Mouse (Mus musculus) limb, embryonic 10.5 days (tissue): ENCODE results near the gene Lhfpl2. TPM values are rescaled to one million over a fixed set of nuclear protein-coding genes. Genes with fewer than 3 reads are reported as not detected.

Experiments used
- DNase-seq: peaks from one replicate; pipeline ENCODE4 v3.0.0-alpha.2; 2017; ENCODE audit warnings: low spot score
- H3K27ac ChIP-seq: fragments of 300-500 bp; sonication (generic); 2 replicates; pipeline ENCODE4 v1.5.1; 2016; ENCODE audit warnings: mild to moderate bottlenecking
- H3K27me3 ChIP-seq: fragments of 300-500 bp; sonication (generic); 2 replicates; pipeline ENCODE4 v1.6.1; 2016; ENCODE audit warnings: low read depth, mild to moderate bottlenecking; ENCODE audit not compliant: poor library complexity, severe bottlenecking
- H3K36me3 ChIP-seq: fragments of 300-500 bp; sonication (generic); 2 replicates; pipeline ENCODE4 v1.6.1; 2016; ENCODE audit warnings: mild to moderate bottlenecking, moderate library complexity
- H3K4me1 ChIP-seq: fragments of 300-500 bp; sonication (generic); 2 replicates; pipeline ENCODE4 v1.6.1; 2016
- H3K4me3 ChIP-seq: fragments of 300-500 bp; sonication (generic); 2 replicates; pipeline ENCODE4 v1.5.1; 2016; ENCODE audit warnings: mild to moderate bottlenecking, moderate library complexity
- H3K9me3 ChIP-seq: fragments of 300-500 bp; sonication (generic); replicated peaks from 2 replicates; pipeline ENCODE4 v1.6.1; 2016; ENCODE audit warnings: mild to moderate bottlenecking
- WGBS: fragments of 180-500 bp; shearing (Covaris S2); methylation state at CpG from one replicate; pipeline ENCODE4 v1.1.7; 2016; 5-methylcytosine and 5-hydroxymethylcytosine counted together
- polyA plus RNA-seq: library from polyadenylated mRNA; unstranded; fragments of >200 nt; fragmentation: Nextera tagmentation; extraction: Ambion mirVana; gene quantifications from 2 replicates; pipeline ENCODE4 v1.2.1, GENCODE M21; 2016

Lhfpl2 gene
- polyA plus RNA-seq, 1 experiment from 2014 or later = 44.0 TPM

DNA sequence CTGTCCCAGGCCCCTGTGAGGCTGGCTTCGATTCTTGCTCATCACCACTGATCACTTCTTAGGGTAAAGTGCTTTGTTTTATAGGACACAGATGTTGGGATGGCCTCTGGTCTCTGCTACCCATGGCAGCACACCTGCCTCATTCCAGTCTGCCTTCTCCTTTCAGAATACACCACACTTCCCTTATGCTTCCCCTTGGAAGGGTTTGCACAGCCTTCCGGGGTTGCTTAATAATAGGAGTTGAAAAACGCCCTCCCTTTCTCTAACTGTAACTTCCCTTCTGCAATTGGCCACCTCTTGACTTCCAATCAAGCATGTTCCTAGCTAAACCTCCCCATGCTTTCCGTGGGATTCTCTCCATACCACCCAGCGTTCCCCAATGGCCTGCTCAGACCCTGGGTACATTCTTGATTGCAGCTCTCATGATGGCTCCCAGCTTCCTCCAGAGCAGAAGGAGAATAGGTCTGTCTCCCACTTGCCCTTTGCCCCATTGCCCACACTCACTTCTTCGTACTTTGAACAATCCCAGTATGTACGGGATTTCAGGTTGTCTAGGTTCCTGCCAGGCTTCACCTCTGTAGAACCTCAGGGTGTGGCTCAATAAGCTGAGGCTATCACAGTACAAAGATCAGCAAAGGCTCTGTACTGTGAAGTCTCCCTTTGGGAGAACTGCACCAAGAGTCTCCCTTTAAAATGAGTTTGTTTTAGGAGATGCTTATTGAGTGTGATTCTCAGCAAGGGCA lies 102.1 kb downstream of the Lhfpl2 start:
- whole genome bisulfite sequencing = 80% methylated on average over 7 of the region's 7 CpGs
- H3K27me3 ChIP-seq = no peaks in the 10 kb centered on the region
- DNase-seq = no peak
- peaks cover 48% of the 10 kb centered on the region for H3K4me1 ChIP-seq
- peak overlapping the region; percentile 76 for H3K27ac ChIP-seq
- no peaks in the 10 kb centered on the region for H3K9me3 ChIP-seq
- H3K4me3 ChIP-seq = no peak overlapping the region
- H3K36me3 ChIP-seq = peaks cover 5% of the 10 kb centered on the region; the same call in 1 of the 2 replicates

DNA sequence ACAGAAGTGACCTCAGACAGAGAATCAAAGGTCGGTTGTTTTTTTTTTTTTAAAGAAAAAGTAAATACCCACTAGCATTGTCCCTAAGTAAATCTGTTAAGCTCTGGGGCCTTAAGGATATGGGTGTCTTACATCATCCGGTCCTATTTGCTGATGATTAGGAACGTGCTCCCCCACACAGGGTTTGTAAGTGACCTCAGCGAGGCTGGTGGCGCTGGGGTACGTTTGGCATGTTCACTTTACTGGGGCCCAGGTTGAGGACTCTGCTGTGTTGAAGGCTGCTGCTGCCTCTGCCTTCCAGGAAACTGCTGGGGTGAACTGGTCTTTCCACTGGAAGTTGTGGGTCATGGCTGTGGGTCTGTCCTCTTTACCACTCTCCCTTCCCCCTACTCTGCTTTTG lies 106.9 kb downstream of the Lhfpl2 start:
- no peaks in the 10 kb centered on the region for H3K36me3 ChIP-seq
- DNase-seq = no peak
- peaks cover 23% of the 10 kb centered on the region for H3K4me1 ChIP-seq
- no peak overlapping the region for H3K4me3 ChIP-seq
- 88% methylated on average over 6 of the region's 6 CpGs for WGBS
- no peak overlapping the region for H3K27ac ChIP-seq
- no peaks in the 10 kb centered on the region for H3K27me3 ChIP-seq
- no peaks in the 10 kb centered on the region for H3K9me3 ChIP-seq

DNA sequence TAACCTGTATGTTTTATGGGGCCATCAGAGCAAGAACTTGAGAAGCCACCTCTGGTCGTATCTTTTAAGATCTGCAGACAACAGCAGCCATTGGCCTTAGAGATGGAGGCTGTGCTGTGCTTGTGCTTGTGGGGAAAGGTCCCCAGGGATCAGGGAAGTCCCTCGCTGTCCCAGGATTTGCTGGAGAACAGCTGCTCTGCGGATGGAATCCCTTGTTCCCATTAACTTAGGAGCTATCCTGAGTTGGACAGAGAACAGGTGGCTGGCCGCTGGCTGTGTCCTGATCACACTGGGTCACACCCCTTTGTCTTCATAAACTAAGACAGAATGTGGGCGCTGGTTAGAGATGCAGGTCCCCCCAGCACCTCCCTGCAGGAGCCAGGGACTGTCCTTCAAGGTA lies 110.7 kb downstream of the Lhfpl2 start:
- DNase-seq = no peak
- H3K27me3 ChIP-seq = peaks cover 13% of the 10 kb centered on the region
- no peaks in the 10 kb centered on the region for H3K9me3 ChIP-seq
- 75% methylated on average over 5 of the region's 5 CpGs for WGBS
- H3K4me1 ChIP-seq = peaks cover 36% of the 10 kb centered on the region
- no peak overlapping the region for H3K27ac ChIP-seq
- H3K4me3 ChIP-seq = no peak overlapping the region
- no peaks in the 10 kb centered on the region for H3K36me3 ChIP-seq

DNA sequence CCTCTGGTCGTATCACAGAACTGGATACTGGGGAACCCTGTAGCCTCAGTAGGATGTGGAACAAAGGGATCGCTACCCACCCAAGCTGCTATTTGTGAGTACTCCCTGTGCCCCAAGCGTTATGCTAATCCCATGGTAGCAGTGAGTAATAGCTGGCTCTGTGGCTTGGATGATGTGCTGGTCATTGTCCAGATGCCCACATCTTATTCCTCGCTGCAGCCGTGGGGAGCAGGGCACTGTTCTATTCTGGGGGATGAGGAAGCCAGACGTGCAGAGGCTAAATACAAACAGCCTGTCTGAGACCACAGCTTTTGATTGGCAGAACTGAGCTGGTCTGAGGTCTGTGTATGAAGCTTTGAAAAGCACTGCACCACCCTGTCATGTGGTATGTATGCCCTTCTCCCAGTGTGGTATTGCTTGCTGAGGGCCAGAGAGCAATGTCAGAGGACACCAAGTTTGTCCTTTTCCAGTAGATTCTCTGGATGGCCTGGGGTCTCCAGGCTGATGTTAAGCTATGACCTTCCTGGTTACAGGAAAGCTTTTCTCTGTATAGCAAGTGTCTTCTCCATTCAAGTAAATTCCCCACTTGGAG lies 111.8 kb downstream of the Lhfpl2 start:
- Histone ChIP-seq H3K9me3 (no peaks in the 10 kb centered on the region), H3K36me3 (no peaks in the 10 kb centered on the region), H3K27me3 (peaks cover 17% of the 10 kb centered on the region), H3K27ac (no peak overlapping the region), H3K4me3 (no peak overlapping the region), H3K4me1 (peaks cover 47% of the 10 kb centered on the region)
- 75% methylated on average over 6 of the region's 6 CpGs for WGBS
- no peak for DNase-seq

DNA sequence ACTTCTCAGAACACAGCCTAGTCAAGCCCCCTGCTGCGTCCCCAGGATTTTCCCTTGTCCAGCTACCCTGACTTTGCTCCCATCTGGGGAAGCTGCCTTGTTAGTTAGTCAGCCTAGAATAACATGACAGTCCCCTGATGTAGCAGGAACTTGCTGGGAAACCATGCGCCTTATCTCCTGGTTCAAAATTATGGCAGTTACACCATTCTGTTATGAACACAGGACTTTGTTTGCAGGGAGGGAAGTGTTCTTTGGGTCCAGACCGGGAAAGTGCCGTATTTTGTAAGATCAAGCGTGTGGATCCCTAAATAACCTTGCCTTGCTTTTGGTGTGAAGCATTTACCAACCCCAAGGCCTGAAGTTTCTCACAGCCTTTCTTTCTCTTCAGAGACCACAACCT lies 114.0 kb downstream of the Lhfpl2 start:
- peaks cover 31% of the 10 kb centered on the region for H3K27me3 ChIP-seq
- DNase-seq = no peak
- no peak overlapping the region for H3K4me3 ChIP-seq
- no peak overlapping the region for H3K27ac ChIP-seq
- H3K4me1 ChIP-seq = peaks cover 48% of the 10 kb centered on the region
- peaks cover 6% of the 10 kb centered on the region; the same call in 1 of the 2 replicates for H3K36me3 ChIP-seq
- WGBS = 58% methylated on average over 5 of the region's 5 CpGs
- no peaks in the 10 kb centered on the region for H3K9me3 ChIP-seq

DNA sequence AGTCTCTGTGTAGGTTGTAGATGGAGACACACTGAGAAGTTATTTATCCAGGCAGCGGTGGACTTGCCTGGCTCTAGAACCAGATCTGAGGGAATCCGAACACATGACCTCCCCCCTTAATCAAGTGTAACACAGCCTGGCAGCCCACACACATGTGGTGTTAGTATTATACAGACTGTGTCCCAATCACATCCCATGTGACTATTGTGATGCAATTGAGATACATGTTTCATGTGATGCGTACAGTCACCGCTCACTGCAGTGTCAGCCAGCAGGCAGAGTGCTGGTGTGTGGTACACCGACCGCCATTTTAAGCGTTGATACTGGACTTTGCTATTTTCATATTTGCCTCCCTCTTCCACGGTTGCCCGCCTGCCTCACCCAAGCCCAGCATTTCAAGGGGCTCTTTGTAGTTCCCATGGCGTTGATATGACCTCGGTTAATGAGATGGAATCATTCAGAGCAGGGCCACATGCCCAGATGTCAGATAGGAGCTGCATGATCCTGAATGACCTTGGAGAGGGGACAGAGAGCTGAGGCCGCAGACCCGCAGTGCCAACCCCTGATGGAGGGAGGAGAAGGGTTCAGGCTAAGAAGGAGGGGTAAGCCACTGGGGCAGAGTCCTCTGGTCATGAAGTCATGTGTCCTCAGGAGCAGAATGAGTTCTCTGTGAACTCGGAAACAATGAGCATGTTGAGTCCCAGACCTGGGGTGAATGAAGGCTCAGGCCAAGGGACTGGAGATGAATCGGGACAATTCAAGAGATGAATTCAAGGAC lies 115.1 kb downstream of the Lhfpl2 start:
- DNase-seq = peak; percentile 48
- peaks cover 12% of the 10 kb centered on the region for H3K36me3 ChIP-seq
- WGBS = 80% methylated on average over 15 of the region's 15 CpGs
- peaks cover 51% of the 10 kb centered on the region for H3K4me1 ChIP-seq
- 0 out of 2 replicates have a peak overlapping the region, but pooled peaks have one; percentile 55 for H3K4me3 ChIP-seq
- peaks cover 31% of the 10 kb centered on the region for H3K27me3 ChIP-seq
- no peak overlapping the region for H3K27ac ChIP-seq
- H3K9me3 ChIP-seq = no peaks in the 10 kb centered on the region

DNA sequence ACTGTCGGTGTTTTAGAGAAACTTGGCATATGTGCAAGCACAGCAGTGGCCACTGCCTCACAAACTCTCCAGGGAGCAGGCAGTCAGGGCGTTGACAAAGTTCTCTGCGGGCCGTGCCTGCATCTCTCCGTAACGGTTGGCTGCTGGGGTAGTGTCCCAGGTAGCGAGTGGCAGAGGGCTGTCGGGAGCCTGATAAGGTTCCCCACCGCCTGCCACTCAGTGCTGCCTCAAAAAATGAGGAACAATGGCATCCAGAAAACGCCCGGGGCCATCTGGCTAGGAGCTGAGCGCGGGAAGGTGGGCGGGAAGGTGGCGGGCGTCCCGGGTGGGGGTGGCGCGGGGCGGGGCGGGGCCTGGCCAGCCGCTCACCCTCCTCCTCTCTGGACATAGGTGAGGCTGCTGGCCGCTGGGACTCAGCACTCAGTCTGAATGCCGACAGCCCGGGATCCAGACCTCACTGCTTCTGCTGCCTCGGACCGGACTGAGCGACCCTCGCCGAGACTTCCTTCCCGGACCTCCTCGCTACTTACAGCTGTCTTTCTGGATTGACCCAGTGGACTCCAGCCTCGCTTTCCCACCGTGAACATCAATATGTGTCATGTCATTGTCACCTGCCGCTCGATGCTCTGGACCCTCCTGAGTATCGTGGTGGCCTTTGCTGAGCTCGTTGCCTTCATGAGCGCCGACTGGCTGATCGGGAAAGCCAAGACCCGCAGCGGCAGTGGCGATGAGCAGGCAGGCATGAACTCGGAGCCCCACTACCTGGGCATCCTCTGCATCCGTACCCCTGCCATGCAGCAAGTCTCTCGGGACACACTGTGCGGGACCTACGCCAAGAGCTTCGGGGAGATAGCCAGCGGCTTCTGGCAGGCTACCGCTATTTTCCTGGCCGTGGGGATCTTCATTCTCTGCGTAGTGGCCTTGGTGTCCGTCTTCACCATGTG lies 116.3 kb downstream of the Lhfpl2 start:
- peaks cover 31% of the 10 kb centered on the region for H3K27me3 ChIP-seq
- H3K4me3 ChIP-seq = peak overlapping the region; percentile 55
- peak; percentile 81 for DNase-seq
- 5% methylated on average over 55 of the region's 55 CpGs for WGBS
- no peaks in the 10 kb centered on the region for H3K9me3 ChIP-seq
- peaks cover 61% of the 10 kb centered on the region for H3K4me1 ChIP-seq
- H3K27ac ChIP-seq = peak overlapping the region; percentile 81
- H3K36me3 ChIP-seq = peaks cover 20% of the 10 kb centered on the region

DNA sequence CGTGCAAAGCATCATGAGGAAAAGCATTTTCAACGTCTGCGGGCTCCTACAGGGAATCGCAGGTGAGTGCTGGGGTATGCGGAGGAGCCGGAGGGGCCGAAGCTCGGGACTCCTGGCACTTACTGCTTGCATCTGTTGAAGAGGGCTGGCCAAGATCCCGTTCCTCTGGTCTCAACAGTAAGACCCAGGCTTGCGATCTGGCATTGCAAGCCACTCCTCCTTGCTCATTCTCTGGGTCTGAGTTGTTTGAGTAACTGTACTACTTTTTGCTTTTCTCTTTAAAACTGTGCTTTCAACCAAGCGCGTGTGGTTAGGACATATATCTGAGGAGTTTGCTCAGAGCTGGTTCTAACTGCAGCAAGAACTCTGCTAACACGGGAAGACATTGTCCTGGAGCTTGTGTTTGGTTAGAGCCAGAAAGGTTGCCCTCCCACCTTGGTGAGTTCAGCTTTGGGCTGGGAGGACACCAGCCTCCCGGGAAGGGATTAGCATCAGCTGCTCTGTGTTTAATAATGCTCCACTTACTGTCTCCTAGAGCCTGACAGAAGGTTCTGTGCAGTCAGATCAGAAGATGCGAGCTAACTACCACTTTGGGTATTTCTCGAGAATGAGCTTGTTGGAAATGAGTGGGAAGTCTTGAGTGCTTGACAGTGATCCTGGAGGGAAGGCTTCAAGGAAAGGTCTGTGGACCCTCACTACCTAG lies 117.1 kb downstream of the Lhfpl2 start:
- H3K9me3 ChIP-seq = no peaks in the 10 kb centered on the region
- H3K27ac ChIP-seq = peak overlapping the region; percentile 81
- H3K36me3 ChIP-seq = peaks cover 28% of the 10 kb centered on the region
- 26% methylated on average over 16 of the region's 16 CpGs for WGBS
- no peak for DNase-seq
- H3K27me3 ChIP-seq = peaks cover 31% of the 10 kb centered on the region
- peaks cover 68% of the 10 kb centered on the region for H3K4me1 ChIP-seq
- peak overlapping the region; percentile 55 for H3K4me3 ChIP-seq

DNA sequence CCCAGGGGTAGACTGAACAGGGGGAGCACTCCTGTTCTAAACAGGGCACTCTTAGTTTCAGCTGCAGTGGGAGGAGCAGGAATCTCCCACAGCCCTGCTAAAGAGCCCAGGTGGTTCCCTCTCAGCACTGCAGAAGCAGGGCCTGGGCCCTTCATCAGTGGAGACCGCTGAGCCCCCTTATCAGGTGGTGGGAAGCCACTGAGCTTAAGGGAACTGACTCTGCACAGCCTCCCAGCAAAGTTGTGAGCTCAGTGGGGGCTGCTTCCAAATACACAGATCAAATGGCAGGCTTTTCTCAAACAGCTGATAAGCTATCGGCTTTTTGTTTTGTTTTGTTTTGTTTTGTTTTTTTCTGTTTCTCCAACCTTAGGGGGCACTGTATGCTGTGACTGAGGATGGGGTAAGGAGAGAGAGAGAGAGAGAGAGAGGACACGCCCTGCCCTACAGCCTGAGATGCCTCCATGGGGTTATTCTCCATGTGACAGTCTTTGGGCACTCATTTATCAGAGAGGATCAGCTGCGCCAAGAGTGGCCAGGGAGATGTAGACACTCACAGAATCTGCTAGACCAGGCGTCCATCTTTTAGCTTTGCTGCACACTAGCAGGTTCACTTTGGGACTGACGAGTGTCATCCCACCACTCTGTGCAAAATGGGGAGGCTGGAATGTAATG lies 117.9 kb downstream of the Lhfpl2 start:
- 69% methylated on average over 6 of the region's 6 CpGs for WGBS

DNA sequence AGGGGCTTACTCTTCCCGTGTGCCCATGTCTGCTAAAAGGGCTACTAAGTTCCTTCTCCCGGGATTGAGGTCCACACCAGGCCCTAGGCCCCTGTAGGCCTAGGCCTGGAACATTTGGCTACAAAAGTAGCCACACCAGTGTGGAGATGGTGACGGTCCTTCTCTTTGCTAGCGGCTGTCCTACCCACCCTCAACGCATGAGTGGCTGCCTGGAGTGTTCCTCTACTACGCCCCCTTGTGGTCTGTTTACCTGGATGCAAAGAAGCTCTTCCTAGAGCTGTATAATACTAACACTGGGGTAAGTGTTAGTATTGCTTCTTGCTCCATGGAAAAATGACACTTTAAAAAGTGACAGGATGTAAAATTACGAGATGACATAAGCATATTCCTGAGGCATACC lies 119.6 kb downstream of the Lhfpl2 start:
- WGBS = 54% methylated on average over 7 of the region's 7 CpGs

More for the DNA sequence above, 117.9 kb downstream of the Lhfpl2 start:
- Histone ChIP-seq H3K27ac (no peak overlapping the region), H3K4me3 (no peak overlapping the region), H3K9me3 (no peaks in the 10 kb centered on the region), H3K36me3 (peaks cover 28% of the 10 kb centered on the region), H3K27me3 (peaks cover 31% of the 10 kb centered on the region), H3K4me1 (peaks cover 69% of the 10 kb centered on the region)
- DNase-seq = no peak

DNA sequence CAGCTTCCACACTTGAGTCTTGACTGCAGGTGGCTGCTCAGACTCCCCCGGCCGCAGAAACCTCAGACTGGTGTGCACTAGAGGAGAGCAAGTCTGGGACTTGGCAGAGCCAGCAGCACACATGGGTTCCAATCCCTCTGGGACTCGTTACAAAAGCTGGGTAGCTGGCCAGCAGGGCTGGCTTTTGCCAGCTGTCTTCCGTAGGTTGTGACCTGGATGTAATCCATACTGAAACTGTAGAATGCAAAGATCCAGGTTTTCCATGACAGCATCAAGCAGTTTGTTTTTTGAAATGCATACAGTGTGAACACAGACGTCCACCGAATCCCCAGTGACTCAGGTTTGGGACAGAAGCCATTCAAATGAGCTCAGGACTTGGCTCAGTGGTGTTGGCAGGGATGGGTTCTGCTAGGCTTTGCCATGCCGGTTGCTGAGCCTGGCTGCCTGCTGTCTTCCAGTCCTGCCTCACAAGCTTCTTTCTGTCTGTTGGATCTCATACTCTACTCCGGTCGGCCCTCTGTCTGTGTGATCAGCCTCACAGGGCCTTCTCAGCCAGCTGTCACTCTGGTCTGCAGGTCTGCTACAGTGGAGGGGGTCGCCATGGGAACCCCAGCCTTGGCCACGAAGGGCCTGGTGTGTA lies 120.9 kb downstream of the Lhfpl2 start:
- H3K4me3 ChIP-seq = no peak overlapping the region
- H3K36me3 ChIP-seq = peaks cover 39% of the 10 kb centered on the region
- 0 out of 2 replicates have a peak overlapping the region, but pooled peaks have one; percentile 12 for H3K27ac ChIP-seq
- no peaks in the 10 kb centered on the region for H3K9me3 ChIP-seq
- no peak for DNase-seq
- H3K4me1 ChIP-seq = peaks cover 51% of the 10 kb centered on the region
- WGBS = 82% methylated on average over 11 of the region's 11 CpGs
- H3K27me3 ChIP-seq = peaks cover 18% of the 10 kb centered on the region

More for the DNA sequence above, 119.6 kb downstream of the Lhfpl2 start:
- no peak overlapping the region for H3K4me3 ChIP-seq
- no peak overlapping the region; the same call in 1 of the 2 replicates for H3K27ac ChIP-seq
- no peaks in the 10 kb centered on the region for H3K9me3 ChIP-seq
- peaks cover 64% of the 10 kb centered on the region for H3K4me1 ChIP-seq
- H3K27me3 ChIP-seq = peaks cover 28% of the 10 kb centered on the region
- H3K36me3 ChIP-seq = peaks cover 36% of the 10 kb centered on the region
- DNase-seq = peak; percentile 55
